Mouse (Mus musculus): Measurements from ENCODE around the gene Vps33b. TPM values are rescaled to one million over a fixed set of nuclear protein-coding genes. Genes with fewer than 3 reads are reported as not detected.

Vps33b gene
- total RNA-seq, 1 experiment from 2014 or later, result 27.2 TPM

DNA sequence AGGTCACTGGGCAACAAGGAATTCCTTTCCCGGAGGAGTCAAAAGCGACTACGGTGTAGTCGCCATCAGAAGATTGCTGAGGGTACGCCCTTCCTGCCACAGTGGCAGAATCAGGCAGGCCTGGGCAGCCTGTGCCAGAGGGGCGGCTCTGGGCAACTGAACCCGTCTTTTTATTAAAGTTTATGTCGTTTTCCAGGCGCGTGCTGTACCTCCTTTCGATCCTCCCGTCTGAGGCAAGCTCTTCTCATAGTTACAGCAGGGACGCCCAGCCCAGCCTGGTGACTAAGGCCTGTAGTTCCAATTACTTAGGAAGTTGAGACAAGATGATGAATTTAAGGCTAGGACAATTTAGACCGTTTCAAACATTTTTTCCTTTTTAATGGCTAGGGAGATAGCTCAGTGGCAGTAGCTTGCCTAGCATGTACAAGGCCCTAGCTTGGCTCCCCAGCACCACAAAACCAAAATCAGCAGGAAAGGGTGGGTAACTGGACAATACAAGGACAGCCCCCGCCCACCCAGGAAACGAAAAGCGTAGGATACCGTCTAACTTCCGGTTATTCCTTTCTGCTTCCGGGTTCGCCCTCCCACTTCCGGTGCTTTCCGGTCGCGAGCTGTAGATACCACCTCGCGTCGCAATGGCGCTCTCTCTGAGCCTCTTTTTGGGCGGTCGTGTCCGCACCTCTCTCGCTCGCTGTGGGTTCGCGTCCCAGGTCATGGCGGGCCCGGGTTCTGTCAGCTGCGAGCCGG lies 8.7 kb upstream of the Vps33b start, which contains the start of gene Ngrn:
Gene Ngrn (plus strand): TSS at position 591 of the 747 bp plus-strand sequence.
- ATAC-seq (replicated peaks in 1 of 2; ENCODE audit: insufficient read depth in 1 of 2, low FRiP score in 2 of 2, low TSS enrichment in 1 of 2, low read depth in 1 of 2, poor library complexity in 2 of 2, severe bottlenecking in 2 of 2), result peak; percentile 63 to 85

- ATAC-seq (replicated peaks in 1 of 2; ENCODE audit: insufficient read depth in 1 of 2, low FRiP score in 2 of 2, low TSS enrichment in 1 of 2, low read depth in 1 of 2, poor library complexity in 2 of 2, severe bottlenecking in 2 of 2), result peak in 1 of 2 experiments; percentile 30; a peak in 2 of 4 replicates
Measured at GRCm38 (mm10) chr7:80261372-80261990, 8.0 kb upstream of the Vps33b start.

GRCm38 (mm10) chr7:80264606-80265005 lies 4.8 kb upstream of the Vps33b start:
- no peak for ATAC-seq (replicated peaks in 1 of 2; ENCODE audit: insufficient read depth in 1 of 2, low FRiP score in 2 of 2, low TSS enrichment in 1 of 2, low read depth in 1 of 2, poor library complexity in 2 of 2, severe bottlenecking in 2 of 2)

DNA sequence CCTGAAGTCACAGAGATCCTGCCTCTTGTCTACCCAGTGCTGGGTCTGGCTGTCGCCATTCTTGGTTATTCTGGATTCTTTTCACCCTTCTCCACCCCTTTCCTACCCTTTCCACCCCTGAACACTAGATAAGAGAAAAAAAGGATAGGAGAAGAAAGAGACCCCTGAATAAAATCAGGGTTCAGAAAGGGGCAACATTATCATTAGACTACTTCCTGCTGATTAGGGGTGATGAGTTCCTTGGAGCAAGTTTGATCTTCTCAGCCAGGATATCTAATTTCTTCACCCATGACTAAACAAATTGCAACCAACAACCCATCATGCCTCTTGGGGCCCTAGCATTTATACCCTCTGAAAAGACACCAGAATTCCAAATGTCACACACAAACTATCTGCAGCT lies 1.7 kb upstream of the Vps33b start:
- no peak for ATAC-seq (replicated peaks in 1 of 2; ENCODE audit: insufficient read depth in 1 of 2, low FRiP score in 2 of 2, low TSS enrichment in 1 of 2, low read depth in 1 of 2, poor library complexity in 2 of 2, severe bottlenecking in 2 of 2)

DNA sequence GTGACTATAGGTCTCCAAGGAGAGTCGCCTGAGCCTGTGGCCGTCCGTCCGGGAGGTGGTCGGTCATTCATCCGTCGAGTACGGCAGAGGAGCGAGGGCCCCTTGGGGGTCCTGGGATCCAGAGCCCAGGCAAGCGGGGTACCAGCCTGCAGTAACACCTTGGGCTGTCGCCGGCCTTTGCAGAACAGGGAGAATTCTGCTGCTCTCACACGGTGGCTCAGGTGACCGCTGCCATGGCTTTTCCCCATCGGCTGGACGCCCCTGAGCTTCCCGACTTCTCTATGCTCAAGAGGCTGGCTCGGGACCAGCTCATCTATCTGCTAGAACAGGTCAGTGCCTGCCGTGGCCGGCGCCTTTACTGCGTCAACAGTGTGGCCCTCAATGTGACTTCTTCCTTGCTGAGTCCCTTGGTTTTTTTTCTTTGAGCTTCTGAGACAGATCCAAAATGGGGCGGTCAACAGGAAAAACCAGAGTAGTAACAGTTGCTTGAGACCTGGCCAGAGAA lies 354 bp downstream of the Vps33b start:
- ATAC-seq (replicated peaks in 1 of 2; ENCODE audit: insufficient read depth in 1 of 2, low FRiP score in 2 of 2, low TSS enrichment in 1 of 2, low read depth in 1 of 2, poor library complexity in 2 of 2, severe bottlenecking in 2 of 2), result peak in 1 of 2 experiments; percentile 23; a peak in 2 of 4 replicates

GRCm38 (mm10) chr7:80273456-80273855 lies 4.0 kb downstream of the Vps33b start:
- no peak for ATAC-seq (replicated peaks in 1 of 2; ENCODE audit: insufficient read depth in 1 of 2, low FRiP score in 2 of 2, low TSS enrichment in 1 of 2, low read depth in 1 of 2, poor library complexity in 2 of 2, severe bottlenecking in 2 of 2)

DNA sequence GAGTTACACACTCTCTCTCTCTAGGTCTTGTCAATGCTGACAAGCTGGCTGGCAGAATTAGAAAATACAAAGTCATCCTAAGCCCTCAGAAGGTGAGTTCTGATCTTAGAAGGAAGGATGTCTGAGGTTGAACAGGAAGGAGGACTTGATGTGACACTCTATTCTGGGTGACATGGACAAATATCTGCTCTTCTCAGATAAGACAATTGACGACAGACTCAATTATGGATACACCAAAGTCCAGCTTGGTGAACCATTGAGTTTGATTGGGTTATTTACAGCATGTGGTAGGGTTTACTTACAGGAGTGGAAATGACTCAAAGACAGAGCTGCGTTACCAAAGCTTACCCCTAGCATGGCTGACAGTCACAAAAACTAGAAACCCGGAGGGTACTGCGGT lies 6.9 kb downstream of the Vps33b start:
- ATAC-seq (replicated peaks in 1 of 2; ENCODE audit: insufficient read depth in 1 of 2, low FRiP score in 2 of 2, low TSS enrichment in 1 of 2, low read depth in 1 of 2, poor library complexity in 2 of 2, severe bottlenecking in 2 of 2), result no peak

- no peak for ATAC-seq (replicated peaks in 1 of 2; ENCODE audit: insufficient read depth in 1 of 2, low FRiP score in 2 of 2, low TSS enrichment in 1 of 2, low read depth in 1 of 2, poor library complexity in 2 of 2, severe bottlenecking in 2 of 2)
Measured at GRCm38 (mm10) chr7:80280032-80280431, 10.6 kb downstream of the Vps33b start.

GRCm38 (mm10) chr7:80280998-80281397 lies 11.5 kb downstream of the Vps33b start:
- ATAC-seq (replicated peaks in 1 of 2; ENCODE audit: insufficient read depth in 1 of 2, low FRiP score in 2 of 2, low TSS enrichment in 1 of 2, low read depth in 1 of 2, poor library complexity in 2 of 2, severe bottlenecking in 2 of 2), result no peak

- no peak for ATAC-seq (replicated peaks in 1 of 2; ENCODE audit: insufficient read depth in 1 of 2, low FRiP score in 2 of 2, low TSS enrichment in 1 of 2, low read depth in 1 of 2, poor library complexity in 2 of 2, severe bottlenecking in 2 of 2)
Measured at GRCm38 (mm10) chr7:80281646-80282045, 12.2 kb downstream of the Vps33b start.

DNA sequence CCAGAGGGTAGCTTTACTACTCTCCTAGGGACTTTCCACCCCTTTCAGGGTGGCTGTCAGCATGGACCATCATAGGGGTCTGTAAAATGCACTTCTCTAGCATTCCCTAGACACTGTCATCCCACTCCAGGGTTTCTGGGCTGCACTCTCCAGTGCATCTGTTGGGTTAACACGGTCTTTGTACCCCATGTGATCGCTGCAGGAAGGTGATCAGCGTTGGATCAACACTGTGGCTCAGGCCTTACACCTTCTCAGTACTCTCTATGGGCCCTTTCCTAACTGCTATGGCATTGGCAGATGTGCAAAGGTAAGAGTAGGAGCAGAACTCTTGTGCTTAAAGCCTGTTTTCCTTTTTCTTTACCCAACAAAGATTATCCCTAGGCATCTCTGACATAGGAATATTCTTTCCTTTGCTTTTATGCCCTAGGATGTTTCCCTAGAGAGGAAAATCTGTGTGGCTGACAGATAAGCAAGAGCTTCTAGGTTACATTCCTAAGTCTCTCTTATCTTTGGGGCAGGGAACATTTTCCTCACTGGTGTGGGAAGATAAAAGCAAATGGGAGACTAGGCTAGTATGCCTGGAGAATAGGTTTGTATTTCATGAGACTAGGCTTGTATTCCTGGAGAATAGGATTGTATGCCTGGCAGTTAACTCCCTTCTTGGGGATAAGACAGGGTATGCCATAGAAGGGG lies 13.9 kb downstream of the Vps33b start:
- no peak for ATAC-seq (replicated peaks in 1 of 2; ENCODE audit: insufficient read depth in 1 of 2, low FRiP score in 2 of 2, low TSS enrichment in 1 of 2, low read depth in 1 of 2, poor library complexity in 2 of 2, severe bottlenecking in 2 of 2)

- ATAC-seq (replicated peaks in 1 of 2; ENCODE audit: insufficient read depth in 1 of 2, low FRiP score in 2 of 2, low TSS enrichment in 1 of 2, low read depth in 1 of 2, poor library complexity in 2 of 2, severe bottlenecking in 2 of 2), result no peak
Measured at GRCm38 (mm10) chr7:80284391-80284790, 14.9 kb downstream of the Vps33b start.

DNA sequence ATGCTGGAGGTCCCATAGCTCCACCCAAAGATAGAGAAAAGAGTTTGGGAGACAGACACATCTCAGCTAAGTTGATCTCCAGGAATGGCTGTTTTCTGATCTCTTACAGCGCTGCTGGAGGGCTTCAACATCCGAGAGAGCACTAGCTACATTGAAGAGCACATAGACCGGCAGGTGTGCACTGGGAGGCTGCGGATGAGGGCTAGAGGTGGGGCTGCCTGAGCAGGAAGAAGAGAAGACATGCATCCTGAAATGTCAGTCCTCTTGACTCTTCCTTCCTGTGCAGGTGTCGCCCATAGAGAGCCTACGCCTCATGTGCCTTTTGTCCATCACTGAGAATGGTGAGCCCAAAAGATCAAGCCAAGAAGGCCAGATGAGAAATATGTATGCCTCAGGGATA lies 16.3 kb downstream of the Vps33b start:
- no peak for ATAC-seq (replicated peaks in 1 of 2; ENCODE audit: insufficient read depth in 1 of 2, low FRiP score in 2 of 2, low TSS enrichment in 1 of 2, low read depth in 1 of 2, poor library complexity in 2 of 2, severe bottlenecking in 2 of 2)

GRCm38 (mm10) chr7:80287736-80288135 lies 18.3 kb downstream of the Vps33b start:
- ATAC-seq (replicated peaks in 1 of 2; ENCODE audit: insufficient read depth in 1 of 2, low FRiP score in 2 of 2, low TSS enrichment in 1 of 2, low read depth in 1 of 2, poor library complexity in 2 of 2, severe bottlenecking in 2 of 2), result no peak

DNA sequence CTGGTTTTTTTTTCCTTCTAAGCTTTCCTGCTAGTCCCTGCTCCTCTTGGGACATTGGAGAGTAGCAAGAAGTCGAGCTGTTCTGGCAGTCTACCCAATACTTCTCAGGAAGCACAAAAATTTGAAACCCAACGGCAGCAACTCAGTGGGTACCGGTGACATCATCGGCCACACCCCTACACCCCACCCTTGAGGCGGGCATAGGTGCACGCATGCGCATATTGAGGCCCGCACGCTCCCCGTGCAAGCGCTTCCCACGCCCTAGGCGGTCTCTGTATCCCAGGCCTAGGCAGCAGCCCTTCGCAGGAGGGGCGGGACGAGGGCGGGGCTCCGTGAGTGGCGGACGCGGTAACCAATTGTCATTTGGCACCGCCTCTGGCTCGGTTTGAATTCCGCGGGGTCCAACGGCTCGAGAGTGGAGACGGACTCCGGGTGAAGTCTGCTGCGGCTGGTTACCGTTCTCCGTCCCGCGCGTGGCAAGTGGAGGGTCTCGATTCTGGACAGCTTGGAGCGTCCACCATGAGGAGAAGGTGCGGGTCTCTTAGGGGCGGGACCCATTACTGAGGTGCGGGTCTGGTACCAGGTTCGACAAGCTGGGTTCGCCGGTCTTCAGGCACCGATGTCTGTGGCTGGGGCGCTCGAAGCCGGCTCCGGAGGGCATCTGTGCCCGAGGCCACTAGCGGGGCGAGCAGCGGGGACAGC lies 24.8 kb downstream of the Vps33b start, which contains the start of gene Prc1:
Gene Prc1 (plus strand): TSS at position 389 of the 702 bp plus-strand sequence.
- ATAC-seq (replicated peaks in 1 of 2; ENCODE audit: insufficient read depth in 1 of 2, low FRiP score in 2 of 2, low TSS enrichment in 1 of 2, low read depth in 1 of 2, poor library complexity in 2 of 2, severe bottlenecking in 2 of 2), result peak; percentile 99

DNA sequence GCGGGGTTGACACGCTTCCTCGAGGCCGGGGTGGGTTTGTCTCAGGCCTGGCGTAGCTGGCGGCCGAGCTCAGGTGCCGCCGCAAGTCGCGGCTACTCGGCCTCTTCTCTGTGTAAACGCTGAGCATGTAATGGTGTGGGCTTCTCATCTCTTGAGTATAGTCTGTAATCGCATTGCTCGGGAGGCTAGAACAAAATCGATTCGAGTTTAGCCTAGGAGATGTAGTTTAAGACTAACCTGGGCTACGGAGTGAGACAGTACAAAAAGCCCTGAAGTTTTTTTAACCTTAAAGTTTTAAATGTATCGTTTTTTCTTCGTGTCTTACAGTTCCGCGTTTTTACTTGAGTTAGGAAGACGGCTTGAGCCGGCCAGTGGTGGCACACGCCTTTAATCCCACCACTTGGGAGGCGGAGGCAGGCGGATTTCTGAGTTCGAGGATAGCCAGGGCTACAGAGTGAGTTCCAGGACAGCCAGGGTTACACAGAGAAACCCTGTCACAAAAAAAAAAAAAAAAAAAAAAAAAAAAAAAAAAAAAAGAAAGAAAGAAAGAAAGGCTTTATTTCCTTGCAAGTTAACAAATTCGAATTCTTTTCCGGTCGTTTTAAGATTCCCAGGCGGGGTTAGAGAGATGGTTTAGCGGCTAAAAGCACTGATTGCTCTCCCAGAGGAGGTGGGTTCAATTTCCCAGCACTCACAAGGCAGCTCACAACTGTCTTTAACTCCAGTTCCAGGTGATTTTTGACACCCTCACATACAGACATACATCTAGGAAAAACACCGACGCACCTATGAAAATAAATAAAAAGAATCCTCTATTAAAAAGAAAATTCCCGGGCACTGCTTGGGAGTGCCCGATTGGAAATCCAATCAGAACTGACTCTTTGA lies 25.6 kb downstream of the Vps33b start:
- no peak for ATAC-seq (replicated peaks in 1 of 2; ENCODE audit: insufficient read depth in 1 of 2, low FRiP score in 2 of 2, low TSS enrichment in 1 of 2, low read depth in 1 of 2, poor library complexity in 2 of 2, severe bottlenecking in 2 of 2)

DNA sequence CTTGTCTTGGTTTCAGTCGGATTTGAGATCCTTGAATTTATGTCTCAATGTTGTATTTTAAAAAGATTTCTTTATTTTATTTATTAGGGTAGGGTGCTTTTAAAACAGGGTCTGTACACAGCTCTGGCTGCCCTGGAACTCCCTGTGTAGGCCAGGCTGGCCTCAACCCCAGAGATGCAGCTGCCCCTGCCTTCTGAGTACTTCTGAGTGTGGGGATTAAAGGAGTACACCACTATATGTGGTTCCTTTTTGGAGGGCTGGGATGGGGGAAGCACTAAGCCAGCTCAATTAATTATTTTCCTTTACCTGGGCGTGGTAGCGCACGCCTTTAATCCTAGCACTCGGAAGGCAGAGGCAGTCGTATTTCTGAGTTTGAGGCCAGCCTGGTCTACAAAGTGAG lies 27.0 kb downstream of the Vps33b start:
- ATAC-seq (replicated peaks in 1 of 2; ENCODE audit: insufficient read depth in 1 of 2, low FRiP score in 2 of 2, low TSS enrichment in 1 of 2, low read depth in 1 of 2, poor library complexity in 2 of 2, severe bottlenecking in 2 of 2), result no peak

Measured in hematopoietic stem cell, adult 5-6 weeks (primary cell).